Mouse (Mus musculus): Measurements from ENCODE around the gene Cfap99.

DNA sequence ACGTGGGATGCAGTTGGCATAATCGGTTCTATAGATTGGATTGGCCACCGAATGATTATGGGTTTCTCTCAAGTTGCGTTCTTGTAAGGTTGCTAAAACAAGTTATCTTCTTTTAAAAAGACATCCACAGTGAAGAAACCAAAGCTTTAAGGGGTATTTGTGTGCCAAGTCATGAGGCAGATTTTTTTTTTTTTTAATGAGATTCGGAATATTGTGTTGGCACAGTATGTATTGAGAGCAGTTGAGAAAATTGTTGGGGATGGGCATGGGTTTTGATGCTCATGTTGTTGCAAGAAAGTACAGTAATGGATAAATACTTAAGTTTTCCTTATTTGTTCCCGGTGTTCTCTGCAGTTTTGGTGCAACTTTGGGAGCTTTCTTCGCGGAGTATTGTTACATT lies 82.4 kb downstream of the Cfap99 start:
- TF ChIP-seq CTCF (IDR thresholded peaks at IDR 0.05; ENCODE audit: low read depth, low read length) (no peak), POLR2A (IDR thresholded peaks at IDR 0.05; ENCODE audit: borderline replicate concordance, low read depth, low read length) (no peak)
